Mouse (Mus musculus) embryonic facial prominence, embryonic 14.5 days (tissue): Measurements from ENCODE around the gene Naa15. TPM values are rescaled to one million over a fixed set of nuclear protein-coding genes. Genes with fewer than 3 reads are reported as not detected.
A peak's percentile ranks its signal among the peaks of the same experiment; 100 is the strongest.
"Not testable (repeated sequence)": the region's sequence is repeated elsewhere in the genome, so short reads cannot be mapped to it uniquely, and the experiment has no call there.

Experiments used
- ATAC-seq: fragments of 200-750 bp; cut with Nextera tagmentation; 2 replicates; pipeline ENCODE4 v1.8.0; 2017; ENCODE audit warnings: low read depth, moderate number of reproducible peaks, moderate TSS enrichment
- DNase-seq: peaks from one replicate; pipeline ENCODE4 v3.0.0-alpha.2; 2015; ENCODE audit warnings: low spot score
- H3K27ac ChIP-seq: fragments of 300-500 bp; sonication (generic); replicated peaks from 2 replicates; pipeline ENCODE4 v1.5.1; 2014; ENCODE audit warnings: low read depth, mild to moderate bottlenecking, low read length, moderate library complexity
- H3K27me3 ChIP-seq: fragments of 300-500 bp; sonication (generic); replicated peaks from 2 replicates; pipeline ENCODE4 v1.6.1; 2014; ENCODE audit warnings: low read length; ENCODE audit not compliant: control insufficient read depth, insufficient read depth
- H3K36me3 ChIP-seq: fragments of 300-500 bp; sonication (generic); 2 replicates; pipeline ENCODE4 v1.6.1; 2014; ENCODE audit warnings: low read length, mixed read lengths; ENCODE audit not compliant: control insufficient read depth, insufficient read depth
- H3K4me1 ChIP-seq: fragments of 300-500 bp; sonication (generic); 2 replicates; pipeline ENCODE4 v1.6.1; 2014; ENCODE audit warnings: antibody characterized with exemption, low read length; ENCODE audit not compliant: control insufficient read depth, insufficient read depth
- H3K4me2 ChIP-seq: fragments of 300-500 bp; sonication (generic); 2 replicates; pipeline ENCODE4 v1.6.1; 2014; ENCODE audit warnings: low read depth, mild to moderate bottlenecking, low read length, moderate library complexity, mixed read lengths
- H3K4me3 ChIP-seq: fragments of 300-500 bp; sonication (generic); 2 replicates; pipeline ENCODE4 v1.5.1; 2014; ENCODE audit warnings: low read depth, mild to moderate bottlenecking, low read length
- H3K9ac ChIP-seq: fragments of 300-500 bp; sonication (generic); 2 replicates; pipeline ENCODE4 v1.6.1; 2014; ENCODE audit warnings: low read depth, mild to moderate bottlenecking, low read length, moderate library complexity, mixed read lengths
- H3K9me3 ChIP-seq: fragments of 300-500 bp; sonication (generic); 2 replicates; pipeline ENCODE4 v1.6.1; 2016; ENCODE audit warnings: low read length; ENCODE audit not compliant: control insufficient read depth
- WGBS: fragments of 180-500 bp; shearing (Covaris S2); extraction: QIAGEN DNeasy Blood & Tissue Kit; methylation state at CpG from one replicate; pipeline ENCODE4 v1.1.7; 2014; 5-methylcytosine and 5-hydroxymethylcytosine counted together
- polyA plus RNA-seq: library from polyadenylated mRNA; unstranded; fragments of >200 nt; fragmentation: Nextera tagmentation; extraction: Ambion mirVana; gene quantifications from 2 replicates; pipeline ENCODE4 v1.2.1, GENCODE M21; 2014

The Naa15 gene
- polyA plus RNA-seq, 1 experiment from 2014 or later = 34.8 TPM

GRCm38 (mm10) chr3:51434364-51434763 lies 19.4 kb downstream of the Naa15 start:
- H3K4me2 ChIP-seq, DNase-seq, H3K27ac ChIP-seq, H3K27me3 ChIP-seq, H3K9ac ChIP-seq, H3K4me1 ChIP-seq, H3K9me3 ChIP-seq, H3K4me3 ChIP-seq, ATAC-seq: not testable (repeated sequence)
- peaks cover 18% of the 10 kb centered on the region for H3K36me3 ChIP-seq
- WGBS = 84% methylated on average over 5 of the region's 5 CpGs

GRCm38 (mm10) chr3:51434871-51435595 lies 20.1 kb downstream of the Naa15 start:
- Histone ChIP-seq H3K27ac (no peak overlapping the region), H3K4me2 (no peak overlapping the region), H3K9ac (no peak overlapping the region), H3K27me3 (no peaks in the 10 kb centered on the region), H3K36me3 (peaks cover 21% of the 10 kb centered on the region), H3K4me1 (no peaks in the 10 kb centered on the region), H3K4me3 (no peak overlapping the region), H3K9me3 (no peaks in the 10 kb centered on the region)
- WGBS = 78% methylated on average over 3 of the region's 3 CpGs
- DNase-seq (no peak), ATAC-seq (no peak)

GRCm38 (mm10) chr3:51468530-51468929 lies 53.6 kb downstream of the Naa15 start:
- H3K4me2 ChIP-seq = no peak overlapping the region
- DNase-seq (no peak), ATAC-seq (no peak)
- no peak overlapping the region for H3K27ac ChIP-seq
- H3K4me3 ChIP-seq = no peak overlapping the region
- no peak overlapping the region for H3K9ac ChIP-seq
- H3K36me3 ChIP-seq = peaks cover 89% of the 10 kb centered on the region
- WGBS = 83% methylated on average over 2 of the region's 2 CpGs
- no peaks in the 10 kb centered on the region for H3K9me3 ChIP-seq
- no peaks in the 10 kb centered on the region for H3K4me1 ChIP-seq
- no peaks in the 10 kb centered on the region for H3K27me3 ChIP-seq

- H3K27me3 ChIP-seq = no peaks in the 10 kb centered on the region
- peaks cover 45% of the 10 kb centered on the region for H3K36me3 ChIP-seq
- no peak for DNase-seq
- no peak for ATAC-seq
- H3K27ac ChIP-seq = no peak overlapping the region
- 61% methylated on average over 4 of the region's 4 CpGs for WGBS
- H3K9ac ChIP-seq = no peak overlapping the region
- H3K4me2 ChIP-seq = no peak overlapping the region
- no peaks in the 10 kb centered on the region for H3K4me1 ChIP-seq
- no peak overlapping the region for H3K4me3 ChIP-seq
- H3K9me3 ChIP-seq = no peaks in the 10 kb centered on the region
Observed at GRCm38 (mm10) chr3:51475706-51476105, 60.8 kb downstream of the Naa15 start.

- Histone ChIP-seq H3K27me3 (no peaks in the 10 kb centered on the region), H3K4me1 (peaks cover 5% of the 10 kb centered on the region; the same call in 1 of the 2 replicates), H3K9me3 (no peaks in the 10 kb centered on the region), H3K27ac (no peak overlapping the region), H3K36me3 (peaks cover 6% of the 10 kb centered on the region; the same call in 1 of the 2 replicates), H3K9ac (no peak overlapping the region), H3K4me3 (no peak overlapping the region), H3K4me2 (no peak overlapping the region)
- DNase-seq (no peak), ATAC-seq (no peak)
- WGBS = 63% methylated on average over 2 of the region's 2 CpGs
Observed at GRCm38 (mm10) chr3:51479893-51480292, 64.9 kb downstream of the Naa15 start.

- Histone ChIP-seq H3K4me3 (no peak overlapping the region), H3K27ac (no peak overlapping the region), H3K9me3 (no peaks in the 10 kb centered on the region), H3K4me2 (no peak overlapping the region), H3K9ac (no peak overlapping the region), H3K4me1 (peaks cover 16% of the 10 kb centered on the region), H3K36me3 (no peaks in the 10 kb centered on the region), H3K27me3 (no peaks in the 10 kb centered on the region)
- DNase-seq (peak; percentile 50), ATAC-seq (no peak)
Observed at GRCm38 (mm10) chr3:51481059-51481458, 66.1 kb downstream of the Naa15 start.

GRCm38 (mm10) chr3:51481881-51482280 lies 66.9 kb downstream of the Naa15 start:
- no peak for ATAC-seq

GRCm38 (mm10) chr3:51482781-51483180 lies 67.8 kb downstream of the Naa15 start:
- Histone ChIP-seq H3K27ac (peak overlapping the region; percentile 97), H3K4me2 (peak overlapping the region; percentile 76), H3K9me3 (no peaks in the 10 kb centered on the region), H3K27me3 (no peaks in the 10 kb centered on the region), H3K36me3 (0 out of 2 replicates have a peak, but pooled peaks cover 3% of the 10 kb centered on the region), H3K9ac (peak overlapping the region; percentile 91), H3K4me3 (peak overlapping the region; percentile 72), H3K4me1 (peaks cover 16% of the 10 kb centered on the region)
- no peak for DNase-seq
- WGBS = 69% methylated on average over 3 of the region's 3 CpGs
- ATAC-seq = no peak

More at GRCm38 (mm10) chr3:51481881-51482280, 66.9 kb downstream of the Naa15 start:
- Histone ChIP-seq H3K9ac (no peak overlapping the region), H3K4me1 (peaks cover 16% of the 10 kb centered on the region), H3K4me3 (no peak overlapping the region), H3K27me3 (no peaks in the 10 kb centered on the region), H3K9me3 (no peaks in the 10 kb centered on the region), H3K36me3 (0 out of 2 replicates have a peak, but pooled peaks cover 3% of the 10 kb centered on the region), H3K27ac (no peak overlapping the region), H3K4me2 (no peak overlapping the region)
- 49% methylated on average over 3 of the region's 3 CpGs for WGBS
- DNase-seq = no peak
